Mouse (Mus musculus): ENCODE data around the gene Rbms1. TPM values are rescaled to one million over a fixed set of nuclear protein-coding genes. Genes with fewer than 3 reads are reported as not detected.

Rbms1 gene
- polyA plus RNA-seq, 1 experiment, result 16.0 TPM

- DNase-seq (ENCODE audit: extremely low spot score in 1 of 2, low spot score in 1 of 2), result no peak
Measured at GRCm38 (mm10) chr2:60920076-60920475, 42.9 kb downstream of the Rbms1 start.

- DNase-seq (ENCODE audit: extremely low spot score in 1 of 2, low spot score in 1 of 2), result no peak
Measured at GRCm38 (mm10) chr2:60918401-60918800, 44.6 kb downstream of the Rbms1 start.

GRCm38 (mm10) chr2:60914524-60915280 is 48.3 kb downstream of the Rbms1 start:
- DNase-seq (ENCODE audit: extremely low spot score in 1 of 2, low spot score in 1 of 2), result peak in 1 of 2 experiments; percentile 47

GRCm38 (mm10) chr2:60913281-60913680 is 49.7 kb downstream of the Rbms1 start:
- DNase-seq (ENCODE audit: extremely low spot score in 1 of 2, low spot score in 1 of 2), result no peak

GRCm38 (mm10) chr2:60911716-60912115 is 51.3 kb downstream of the Rbms1 start:
- DNase-seq (ENCODE audit: extremely low spot score in 1 of 2, low spot score in 1 of 2), result no peak

- peak; percentile 20 to 60 for DNase-seq (ENCODE audit: extremely low spot score in 1 of 2, low spot score in 1 of 2)
Measured at GRCm38 (mm10) chr2:60910820-60911219, 52.2 kb downstream of the Rbms1 start.

GRCm38 (mm10) chr2:60908551-60908950 is 54.4 kb downstream of the Rbms1 start:
- no peak for DNase-seq (ENCODE audit: extremely low spot score in 1 of 2, low spot score in 1 of 2)

GRCm38 (mm10) chr2:60908116-60908515 is 54.9 kb downstream of the Rbms1 start:
- no peak for DNase-seq (ENCODE audit: extremely low spot score in 1 of 2, low spot score in 1 of 2)

GRCm38 (mm10) chr2:60905283-60905682 is 57.7 kb downstream of the Rbms1 start:
- peak in 1 of 2 experiments; percentile 37 for DNase-seq (ENCODE audit: extremely low spot score in 1 of 2, low spot score in 1 of 2)

- DNase-seq (ENCODE audit: extremely low spot score in 1 of 2, low spot score in 1 of 2), result no peak
Measured at GRCm38 (mm10) chr2:60904141-60904540, 58.9 kb downstream of the Rbms1 start.

GRCm38 (mm10) chr2:60903535-60903934 is 59.5 kb downstream of the Rbms1 start:
- DNase-seq (ENCODE audit: extremely low spot score in 1 of 2, low spot score in 1 of 2), result no peak

GRCm38 (mm10) chr2:60902446-60903137 is 60.4 kb downstream of the Rbms1 start:
- DNase-seq (ENCODE audit: extremely low spot score in 1 of 2, low spot score in 1 of 2), result no peak

- DNase-seq (ENCODE audit: extremely low spot score in 1 of 2, low spot score in 1 of 2), result peak in 1 of 2 experiments; percentile 53
Measured at GRCm38 (mm10) chr2:60901511-60901951, 61.5 kb downstream of the Rbms1 start.

GRCm38 (mm10) chr2:60901013-60901412 is 62.0 kb downstream of the Rbms1 start:
- no peak for DNase-seq (ENCODE audit: extremely low spot score in 1 of 2, low spot score in 1 of 2)

- DNase-seq (ENCODE audit: extremely low spot score in 1 of 2, low spot score in 1 of 2), result no peak
Measured at GRCm38 (mm10) chr2:60893042-60893441, 70.0 kb downstream of the Rbms1 start.

- DNase-seq (ENCODE audit: extremely low spot score in 1 of 2, low spot score in 1 of 2), result no peak
Measured at GRCm38 (mm10) chr2:60883931-60884330, 79.1 kb downstream of the Rbms1 start.

- DNase-seq (ENCODE audit: extremely low spot score in 1 of 2, low spot score in 1 of 2), result no peak
Measured at GRCm38 (mm10) chr2:60883043-60883365, 80.0 kb downstream of the Rbms1 start.

GRCm38 (mm10) chr2:60882202-60883042 is 80.6 kb downstream of the Rbms1 start:
- no peak for DNase-seq (ENCODE audit: extremely low spot score in 1 of 2, low spot score in 1 of 2)

- DNase-seq (ENCODE audit: extremely low spot score in 1 of 2, low spot score in 1 of 2), result no peak
Measured at GRCm38 (mm10) chr2:60881571-60882041, 81.4 kb downstream of the Rbms1 start.

- DNase-seq (ENCODE audit: extremely low spot score in 1 of 2, low spot score in 1 of 2), result peak in 1 of 2 experiments; percentile 35
Measured at GRCm38 (mm10) chr2:60880789-60881570, 82.0 kb downstream of the Rbms1 start.

Data from frontal cortex, adult 2 months (tissue).